Mouse (Mus musculus) intestine, embryonic 16.5 days (tissue): ENCODE measurements around the gene Slc35e4. TPM values are rescaled to one million over a fixed set of nuclear protein-coding genes. Genes with fewer than 3 reads are reported as not detected.
A peak's percentile ranks its signal among the peaks of the same experiment; 100 is the strongest.

Experiments
- ATAC-seq: fragments of 200-750 bp; cut with Nextera tagmentation; 2 replicates; pipeline ENCODE4 v1.8.0; 2017; ENCODE audit warnings: moderate TSS enrichment, moderate library complexity
- H3K27ac ChIP-seq: fragments of 300-500 bp; sonication (generic); 2 replicates; pipeline ENCODE4 v1.5.1; 2014; ENCODE audit warnings: mild to moderate bottlenecking, low read length
- H3K27me3 ChIP-seq: fragments of 300-500 bp; sonication (generic); replicated peaks from 2 replicates; pipeline ENCODE4 v1.6.1; 2014; ENCODE audit warnings: low read length, control low read depth, mixed read lengths; ENCODE audit not compliant: control insufficient read depth, insufficient read depth
- H3K36me3 ChIP-seq: fragments of 300-500 bp; sonication (generic); 2 replicates; pipeline ENCODE4 v1.6.1; 2014; ENCODE audit warnings: low read length, control low read depth; ENCODE audit not compliant: control insufficient read depth, insufficient read depth
- H3K4me1 ChIP-seq: fragments of 300-500 bp; sonication (generic); 2 replicates; pipeline ENCODE4 v1.6.1; 2014; ENCODE audit warnings: low read length, control low read depth, mixed read lengths; ENCODE audit not compliant: control insufficient read depth, insufficient read depth
- H3K4me2 ChIP-seq: fragments of 300-500 bp; sonication (generic); 2 replicates; pipeline ENCODE4 v1.6.1; 2014; ENCODE audit warnings: low read depth, low read length, control low read depth
- H3K4me3 ChIP-seq: fragments of 300-500 bp; sonication (generic); 2 replicates; pipeline ENCODE4 v1.5.1; 2014; ENCODE audit warnings: mild to moderate bottlenecking, low read length
- H3K9ac ChIP-seq: fragments of 300-500 bp; sonication (generic); 2 replicates; pipeline ENCODE4 v1.6.1; 2014; ENCODE audit warnings: low read depth, low read length
- H3K9me3 ChIP-seq: fragments of 300-500 bp; sonication (generic); 2 replicates; pipeline ENCODE4 v1.6.1; 2016; ENCODE audit warnings: low read length, control low read depth; ENCODE audit not compliant: control insufficient read depth
- WGBS: fragments of 180-500 bp; shearing (Covaris S2); extraction: QIAGEN DNeasy Blood & Tissue Kit; methylation state at CpG from one replicate; pipeline ENCODE4 v1.1.7; 2014; 5-methylcytosine and 5-hydroxymethylcytosine counted together
- polyA plus RNA-seq: library from polyadenylated mRNA; unstranded; fragments of >200 nt; fragmentation: Nextera tagmentation; extraction: Ambion mirVana; gene quantifications from 2 replicates; pipeline ENCODE4 v1.2.1, GENCODE M21; 2015

The Slc35e4 gene
- polyA plus RNA-seq, 1 experiment from 2014 or later: 3.1 TPM

GRCm38 (mm10) chr11:3894406-3895281 lies 19.8 kb downstream of the Slc35e4 start, which contains the start of the genes 4921536K21Rik and Dusp18:
TSS of gene 4921536K21Rik (minus strand) at chr11:3895098.
TSS of gene Dusp18 (plus strand) at chr11:3895240.
- Histone ChIP-seq H3K36me3 (no peaks in the 10 kb centered on the region; the same call in 1 of the 2 replicates), H3K4me2 (peak within 1 kb of the TSS; percentile 84), H3K27me3 (no peaks in the 10 kb centered on the region), H3K4me1 (0 out of 2 replicates have a peak, but pooled peaks cover 2% of the 10 kb centered on the region), H3K9ac (peak within 1 kb of the TSS; percentile 66), H3K9me3 (no peaks in the 10 kb centered on the region), H3K27ac (peak within 1 kb of the TSS; percentile 86), H3K4me3 (peak within 1 kb of the TSS; percentile 48)
- WGBS: 4% methylated on average over 46 of the region's 46 CpGs
- ATAC-seq: peak; percentile 98

GRCm38 (mm10) chr11:3893970-3894369 lies 20.5 kb downstream of the Slc35e4 start:
- no peak for ATAC-seq
- no peaks in the 10 kb centered on the region for H3K27me3 ChIP-seq
- 0 out of 2 replicates have a peak, but pooled peaks cover 2% of the 10 kb centered on the region for H3K4me1 ChIP-seq
- no peak overlapping the region for H3K4me3 ChIP-seq
- 80% methylated on average over 6 of the region's 6 CpGs for WGBS
- no peaks in the 10 kb centered on the region for H3K9me3 ChIP-seq
- H3K4me2 ChIP-seq: peak overlapping the region; percentile 84; the same call in 1 of the 2 replicates
- no peak overlapping the region for H3K27ac ChIP-seq
- H3K9ac ChIP-seq: no peak overlapping the region
- H3K36me3 ChIP-seq: no peaks in the 10 kb centered on the region; the same call in 1 of the 2 replicates

GRCm38 (mm10) chr11:3887331-3887730 lies 27.1 kb downstream of the Slc35e4 start:
- H3K27me3 ChIP-seq: no peaks in the 10 kb centered on the region
- H3K9ac ChIP-seq: no peak overlapping the region
- no peaks in the 10 kb centered on the region for H3K9me3 ChIP-seq
- H3K4me1 ChIP-seq: peaks cover 4% of the 10 kb centered on the region; the same call in 1 of the 2 replicates
- no peak overlapping the region for H3K4me3 ChIP-seq
- H3K27ac ChIP-seq: no peak overlapping the region
- H3K4me2 ChIP-seq: no peak overlapping the region
- H3K36me3 ChIP-seq: no peaks in the 10 kb centered on the region
- no peak for ATAC-seq
- WGBS: 60% methylated on average over 5 of the region's 5 CpGs

- Histone ChIP-seq H3K4me1 (peaks cover 4% of the 10 kb centered on the region; the same call in 1 of the 2 replicates), H3K36me3 (no peaks in the 10 kb centered on the region), H3K9me3 (no peaks in the 10 kb centered on the region), H3K9ac (no peak overlapping the region), H3K4me3 (no peak overlapping the region), H3K27me3 (no peaks in the 10 kb centered on the region), H3K27ac (no peak overlapping the region), H3K4me2 (no peak overlapping the region)
- 88% methylated on average over 3 of the region's 3 CpGs for WGBS
- ATAC-seq: no peak
Observed at GRCm38 (mm10) chr11:3883711-3884110, 30.8 kb downstream of the Slc35e4 start.

GRCm38 (mm10) chr11:3879836-3880235 lies 34.6 kb downstream of the Slc35e4 start:
- no peaks in the 10 kb centered on the region for H3K36me3 ChIP-seq
- ATAC-seq: 0 out of 2 replicates have a peak, but pooled peaks have one; percentile 16
- H3K4me3 ChIP-seq: no peak overlapping the region
- H3K9me3 ChIP-seq: no peaks in the 10 kb centered on the region
- WGBS: 39% methylated on average over 2 of the region's 2 CpGs
- H3K9ac ChIP-seq: no peak overlapping the region
- H3K4me2 ChIP-seq: no peak overlapping the region
- H3K27ac ChIP-seq: no peak overlapping the region
- 0 out of 2 replicates have a peak, but pooled peaks cover under 1% of the 10 kb centered on the region for H3K4me1 ChIP-seq
- no peaks in the 10 kb centered on the region for H3K27me3 ChIP-seq

GRCm38 (mm10) chr11:3878660-3879059 lies 35.8 kb downstream of the Slc35e4 start:
- ATAC-seq: no peak
- Histone ChIP-seq H3K9ac (no peak overlapping the region), H3K9me3 (no peaks in the 10 kb centered on the region), H3K36me3 (no peaks in the 10 kb centered on the region), H3K27me3 (no peaks in the 10 kb centered on the region), H3K4me3 (no peak overlapping the region), H3K27ac (no peak overlapping the region), H3K4me2 (no peak overlapping the region), H3K4me1 (no peaks in the 10 kb centered on the region)
- WGBS: 71% methylated on average over 7 of the region's 7 CpGs

GRCm38 (mm10) chr11:3876419-3876818 lies 38.0 kb downstream of the Slc35e4 start:
- no peak for ATAC-seq
- WGBS: 81% methylated on average over 6 of the region's 6 CpGs

GRCm38 (mm10) chr11:3864343-3864742 lies 50.1 kb downstream of the Slc35e4 start:
- H3K9ac ChIP-seq: peak overlapping the region; percentile 72; the same call in 1 of the 2 replicates
- no peaks in the 10 kb centered on the region for H3K36me3 ChIP-seq
- ATAC-seq: no peak
- peaks cover 6% of the 10 kb centered on the region; the same call in 1 of the 2 replicates for H3K4me1 ChIP-seq
- H3K9me3 ChIP-seq: no peaks in the 10 kb centered on the region
- H3K4me3 ChIP-seq: peak overlapping the region; percentile 55; the same call in 1 of the 2 replicates
- 36% methylated on average over 6 of the region's 6 CpGs for WGBS
- H3K27me3 ChIP-seq: 0 out of 2 replicates have a peak, but pooled peaks cover 3% of the 10 kb centered on the region
- H3K4me2 ChIP-seq: peak overlapping the region; percentile 94
- H3K27ac ChIP-seq: no peak overlapping the region

More at GRCm38 (mm10) chr11:3876419-3876818, 38.0 kb downstream of the Slc35e4 start:
- Histone ChIP-seq H3K27ac (no peak overlapping the region), H3K36me3 (no peaks in the 10 kb centered on the region), H3K27me3 (no peaks in the 10 kb centered on the region), H3K4me1 (no peaks in the 10 kb centered on the region), H3K4me2 (no peak overlapping the region), H3K4me3 (no peak overlapping the region), H3K9ac (no peak overlapping the region), H3K9me3 (no peaks in the 10 kb centered on the region)

- Histone ChIP-seq H3K9me3 (no peaks in the 10 kb centered on the region), H3K27me3 (0 out of 2 replicates have a peak, but pooled peaks cover 3% of the 10 kb centered on the region), H3K4me1 (peaks cover 6% of the 10 kb centered on the region; the same call in 1 of the 2 replicates), H3K4me2 (peak within 1 kb of the TSS; percentile 94), H3K27ac (0 out of 2 replicates have a peak within 1 kb of the TSS, but pooled peaks have one; percentile 6), H3K9ac (peak within 1 kb of the TSS; percentile 72), H3K36me3 (no peaks in the 10 kb centered on the region), H3K4me3 (peak within 1 kb of the TSS; percentile 55)
- 4% methylated on average over 52 of the region's 58 CpGs for WGBS
- peak; percentile 93 for ATAC-seq
Observed at GRCm38 (mm10) chr11:3863454-3864112, 50.9 kb downstream of the Slc35e4 start, which contains the start of gene Osbp2. TSS of gene Osbp2 (minus strand) at chr11:3863903.
